Mouse (Mus musculus) limb, embryonic 12.5 days (tissue): ENCODE results near the gene Crtap. TPM values are rescaled to one million over a fixed set of nuclear protein-coding genes. Genes with fewer than 3 reads are reported as not detected.
A peak's percentile ranks its signal among the peaks of the same experiment; 100 is the strongest.
"Not testable (repeated sequence)": the region's sequence is repeated elsewhere in the genome, so short reads cannot be mapped to it uniquely, and the experiment has no call there.

ENCODE experiments used
- ATAC-seq: fragments of 200-750 bp; cut with Nextera tagmentation; 2 replicates; pipeline ENCODE4 v1.8.0; 2017; ENCODE audit warnings: low read depth, moderate TSS enrichment; ENCODE audit not compliant: insufficient number of reproducible peaks, insufficient read depth, low FRiP score, low TSS enrichment
- H3K27ac ChIP-seq: fragments of 300-500 bp; sonication (generic); 2 replicates; pipeline ENCODE4 v1.5.1; 2016; ENCODE audit warnings: mild to moderate bottlenecking, moderate library complexity
- H3K27me3 ChIP-seq: fragments of 300-500 bp; sonication (generic); 2 replicates; pipeline ENCODE4 v1.6.1; 2016; ENCODE audit warnings: mild to moderate bottlenecking, moderate library complexity
- H3K36me3 ChIP-seq: fragments of 300-500 bp; sonication (generic); 2 replicates; pipeline ENCODE4 v1.6.1; 2016; ENCODE audit warnings: mild to moderate bottlenecking, moderate library complexity
- H3K4me1 ChIP-seq: fragments of 300-500 bp; sonication (generic); replicated peaks from 2 replicates; pipeline ENCODE4 v1.6.1; 2016
- H3K4me2 ChIP-seq: fragments of 300-500 bp; sonication (generic); 2 replicates; pipeline ENCODE4 v1.6.1; 2016; ENCODE audit warnings: mild to moderate bottlenecking, moderate library complexity
- H3K4me3 ChIP-seq: fragments of 300-500 bp; sonication (generic); replicated peaks from 2 replicates; pipeline ENCODE4 v1.5.1; 2016; ENCODE audit warnings: mild to moderate bottlenecking
- H3K9ac ChIP-seq: fragments of 300-500 bp; sonication (generic); replicated peaks from 2 replicates; pipeline ENCODE4 v1.6.1; 2016; ENCODE audit warnings: mild to moderate bottlenecking, moderate library complexity
- H3K9me3 ChIP-seq: fragments of 300-500 bp; sonication (generic); 2 replicates; pipeline ENCODE4 v1.6.1; 2016; ENCODE audit warnings: mild to moderate bottlenecking, moderate library complexity
- WGBS: fragments of 180-500 bp; shearing (Covaris S2); methylation state at CpG from one replicate; pipeline ENCODE4 v1.1.7; 2016; 5-methylcytosine and 5-hydroxymethylcytosine counted together
- polyA plus RNA-seq: library from polyadenylated mRNA; unstranded; fragments of >200 nt; fragmentation: Nextera tagmentation; extraction: Ambion mirVana; gene quantifications from 2 replicates; pipeline ENCODE4 v1.2.1, GENCODE M21; 2016

The Crtap gene
- polyA plus RNA-seq, 1 experiment from 2014 or later = 89.0 TPM

DNA sequence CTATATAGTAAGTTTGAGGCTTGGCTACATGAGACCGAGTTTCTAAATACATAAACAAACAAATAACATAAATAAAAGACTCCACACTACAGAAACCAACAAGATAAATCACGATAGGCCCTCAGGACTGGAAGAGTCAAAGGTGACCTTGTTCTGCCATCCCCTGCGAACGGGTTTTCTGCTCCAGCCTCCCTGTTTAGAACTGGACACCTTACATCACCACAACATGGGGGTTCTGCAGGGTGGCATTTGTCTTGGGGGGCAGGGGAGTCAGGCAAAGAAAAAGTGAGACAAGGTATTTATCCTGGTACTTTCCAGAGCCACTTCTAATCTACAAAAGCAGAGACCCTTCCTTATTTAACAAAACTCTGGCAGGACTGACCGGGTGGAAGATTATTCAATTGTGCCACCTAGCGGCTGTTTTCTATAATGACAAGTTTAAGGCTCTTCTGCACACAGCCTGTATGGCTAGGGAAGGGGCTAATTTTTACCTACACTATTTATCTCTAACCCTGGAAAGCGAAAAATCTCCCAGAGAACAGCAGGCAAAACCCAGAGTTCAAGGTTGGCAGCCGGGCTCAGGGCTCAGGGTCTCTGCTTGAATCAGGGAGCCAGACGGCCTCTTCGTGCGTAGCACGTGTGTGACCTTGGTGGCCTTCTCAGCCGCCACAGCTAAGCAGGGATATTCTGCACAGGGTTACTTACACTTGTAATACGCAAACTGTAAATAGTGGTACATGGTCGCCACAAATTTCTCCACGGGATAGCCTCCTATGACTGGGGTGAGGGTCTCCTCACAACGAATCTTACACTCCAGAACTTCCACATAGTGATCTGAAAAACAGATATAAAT is 9.4 kb downstream of the Crtap start:
- no peak for ATAC-seq

DNA sequence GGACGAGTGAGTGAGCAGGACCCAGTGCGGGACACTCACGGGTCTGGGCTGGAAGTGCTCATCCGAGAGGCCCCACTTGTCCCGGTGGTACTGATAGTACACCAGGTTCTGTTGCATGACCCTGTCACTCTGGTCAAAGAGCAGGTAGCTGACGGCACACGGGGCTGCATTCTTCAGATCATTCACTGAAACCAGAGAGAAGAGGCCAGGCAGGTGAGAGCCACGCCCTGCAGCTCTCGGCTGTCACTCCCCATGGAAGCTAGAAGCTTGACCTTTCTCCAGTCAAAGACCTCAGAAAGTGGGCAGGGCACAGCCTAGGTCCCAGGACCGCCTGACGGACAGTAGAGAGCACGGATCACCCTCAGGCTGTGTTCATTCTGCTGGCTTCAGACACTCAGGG is 10.6 kb downstream of the Crtap start:
- H3K36me3 ChIP-seq = peaks cover 78% of the 10 kb centered on the region
- H3K9ac ChIP-seq = no peak overlapping the region
- 84% methylated on average over 12 of the region's 12 CpGs for WGBS
- no peaks in the 10 kb centered on the region for H3K27me3 ChIP-seq
- H3K4me3 ChIP-seq = no peak overlapping the region
- H3K4me2 ChIP-seq = no peak overlapping the region
- H3K9me3 ChIP-seq = no peaks in the 10 kb centered on the region
- H3K27ac ChIP-seq = no peak overlapping the region
- no peaks in the 10 kb centered on the region for H3K4me1 ChIP-seq
- ATAC-seq = no peak

More for the DNA sequence above, 9.4 kb downstream of the Crtap start:
- Histone ChIP-seq H3K9ac (no peak overlapping the region), H3K36me3 (peaks cover 80% of the 10 kb centered on the region), H3K4me2 (no peak overlapping the region), H3K4me1 (no peaks in the 10 kb centered on the region), H3K27me3 (no peaks in the 10 kb centered on the region), H3K27ac (no peak overlapping the region), H3K9me3 (no peaks in the 10 kb centered on the region), H3K4me3 (no peak overlapping the region)
- WGBS = 69% methylated on average over 17 of the region's 17 CpGs

DNA sequence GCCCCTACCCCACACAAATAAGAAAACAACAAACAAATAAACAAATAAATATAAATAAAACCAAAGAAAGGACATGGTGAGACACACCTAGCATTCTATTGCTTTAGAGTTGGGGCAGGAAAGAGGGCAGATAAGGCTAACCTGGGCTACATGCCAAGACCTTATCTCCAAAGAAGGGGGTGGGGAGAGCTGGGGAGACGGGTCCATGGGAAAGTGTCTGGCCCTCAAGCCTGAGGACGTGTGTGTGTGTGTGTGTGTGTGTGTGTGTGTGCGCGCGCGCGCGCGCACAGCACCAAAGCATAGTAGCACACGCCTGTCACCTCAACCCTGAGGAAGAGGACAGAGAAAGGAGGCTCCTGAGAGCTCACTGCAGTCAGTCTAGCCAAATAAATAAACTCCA is 13.3 kb downstream of the Crtap start:
- peaks cover 65% of the 10 kb centered on the region for H3K36me3 ChIP-seq
- H3K4me2 ChIP-seq = no peak overlapping the region
- no peaks in the 10 kb centered on the region for H3K27me3 ChIP-seq
- H3K4me3 ChIP-seq = no peak overlapping the region
- 95% methylated on average over 10 of the region's 10 CpGs for WGBS
- H3K27ac ChIP-seq = no peak overlapping the region
- no peak for ATAC-seq
- H3K9ac ChIP-seq = no peak overlapping the region
- no peaks in the 10 kb centered on the region for H3K4me1 ChIP-seq
- H3K9me3 ChIP-seq = no peaks in the 10 kb centered on the region

DNA sequence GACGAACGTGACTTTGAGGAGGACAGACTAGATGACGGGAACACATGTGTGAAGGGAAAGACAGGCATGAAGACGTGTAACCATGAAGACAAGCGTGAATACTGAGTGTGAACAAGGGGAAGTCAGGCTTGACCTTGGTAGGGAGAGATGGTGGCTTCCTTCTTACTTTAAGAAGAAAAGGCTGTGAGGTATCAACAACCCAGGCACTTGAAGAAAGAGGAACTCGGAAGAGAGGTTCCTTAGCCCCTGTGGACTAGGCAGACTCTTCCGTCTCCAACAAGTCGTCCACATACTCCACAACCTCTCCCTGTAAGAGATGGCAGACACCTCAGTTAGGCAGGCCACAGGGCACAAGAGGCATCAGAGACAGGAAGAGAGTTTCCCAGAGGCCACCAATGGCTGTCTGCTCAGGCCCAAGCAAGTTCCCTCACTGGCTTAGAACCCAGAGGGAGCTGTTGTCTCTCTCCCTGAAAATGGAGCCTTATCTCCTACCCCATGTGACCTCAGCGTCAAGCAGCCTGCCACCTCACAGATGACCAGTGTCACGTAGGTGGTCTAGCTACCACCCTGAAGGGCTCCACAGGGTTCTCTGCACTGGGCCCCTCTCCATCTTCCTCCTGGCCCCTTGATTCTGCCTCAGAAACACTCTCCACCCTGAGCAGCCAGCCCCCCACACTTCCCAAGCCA is 15.1 kb downstream of the Crtap start:
- Histone ChIP-seq H3K4me1 (no peaks in the 10 kb centered on the region), H3K9ac (no peak overlapping the region), H3K27ac (no peak overlapping the region), H3K4me2 (no peak overlapping the region), H3K9me3 (no peaks in the 10 kb centered on the region), H3K4me3 (no peak overlapping the region), H3K27me3 (no peaks in the 10 kb centered on the region), H3K36me3 (peaks cover 62% of the 10 kb centered on the region)
- WGBS = 88% methylated on average over 10 of the region's 10 CpGs
- no peak for ATAC-seq

DNA sequence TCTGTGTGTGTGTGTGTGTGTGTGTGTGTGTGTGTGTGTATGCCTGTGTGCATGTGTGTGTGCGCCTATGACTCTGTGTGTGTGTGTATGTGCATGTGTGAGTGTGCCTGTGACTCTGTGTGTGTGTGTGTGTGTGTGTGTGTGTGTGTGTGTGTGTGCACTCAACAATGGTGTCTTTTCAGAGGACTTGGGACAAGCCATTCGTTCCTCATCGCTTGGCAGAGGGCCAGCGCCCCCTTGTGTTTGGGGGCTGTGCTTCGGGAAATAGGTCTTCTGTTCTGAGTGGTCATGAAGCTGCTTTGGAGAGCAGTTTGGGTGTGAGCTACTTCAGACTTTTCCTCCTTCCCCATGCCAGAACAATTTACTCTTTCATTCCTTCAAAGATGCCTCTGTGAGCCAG is 18.8 kb downstream of the Crtap start:
- Histone ChIP-seq H3K27me3 (peaks cover 10% of the 10 kb centered on the region), H3K36me3 (peaks cover 29% of the 10 kb centered on the region)
- H3K9ac ChIP-seq, H3K9me3 ChIP-seq, H3K27ac ChIP-seq, H3K4me2 ChIP-seq, ATAC-seq, H3K4me3 ChIP-seq, H3K4me1 ChIP-seq: not testable (repeated sequence)
- WGBS = 41% methylated on average over 5 of the region's 5 CpGs

GRCm38 (mm10) chr9:114369389-114369788 is 21.1 kb downstream of the Crtap start:
- H3K4me2 ChIP-seq, H3K27ac ChIP-seq, H3K36me3 ChIP-seq, ATAC-seq, H3K9ac ChIP-seq, H3K4me1 ChIP-seq, H3K4me3 ChIP-seq, H3K9me3 ChIP-seq: not testable (repeated sequence)
- peaks cover 10% of the 10 kb centered on the region for H3K27me3 ChIP-seq
- 64% methylated on average over 5 of the region's 5 CpGs for WGBS

GRCm38 (mm10) chr9:114368471-114368858 is 22.0 kb downstream of the Crtap start:
- Histone ChIP-seq H3K4me3 (peak overlapping the region; percentile 50), H3K27ac (no peak overlapping the region), H3K27me3 (peaks cover 10% of the 10 kb centered on the region), H3K9ac (peak overlapping the region; percentile 62), H3K4me1 (no peaks in the 10 kb centered on the region; the same call in 1 of the 2 replicates), H3K36me3 (peaks cover 5% of the 10 kb centered on the region; the same call in 1 of the 2 replicates), H3K9me3 (no peaks in the 10 kb centered on the region), H3K4me2 (peak overlapping the region; percentile 87)
- ATAC-seq = no peak
- 10% methylated on average over 12 of the region's 12 CpGs for WGBS

- ATAC-seq = peak; percentile 76; the same call in 1 of the 2 replicates
- Histone ChIP-seq H3K27ac (no peak overlapping the region), H3K27me3 (peaks cover 10% of the 10 kb centered on the region), H3K9me3 (no peaks in the 10 kb centered on the region), H3K9ac (peak overlapping the region; percentile 62), H3K36me3 (no peaks in the 10 kb centered on the region; the same call in 1 of the 2 replicates), H3K4me3 (peak overlapping the region; percentile 50), H3K4me2 (peak overlapping the region; percentile 87), H3K4me1 (no peaks in the 10 kb centered on the region; the same call in 1 of the 2 replicates)
- 1% methylated on average over 48 of the region's 48 CpGs for WGBS
These were observed 22.5 kb downstream of the Crtap start for GRCm38 (mm10) chr9:114367783-114368470.

DNA sequence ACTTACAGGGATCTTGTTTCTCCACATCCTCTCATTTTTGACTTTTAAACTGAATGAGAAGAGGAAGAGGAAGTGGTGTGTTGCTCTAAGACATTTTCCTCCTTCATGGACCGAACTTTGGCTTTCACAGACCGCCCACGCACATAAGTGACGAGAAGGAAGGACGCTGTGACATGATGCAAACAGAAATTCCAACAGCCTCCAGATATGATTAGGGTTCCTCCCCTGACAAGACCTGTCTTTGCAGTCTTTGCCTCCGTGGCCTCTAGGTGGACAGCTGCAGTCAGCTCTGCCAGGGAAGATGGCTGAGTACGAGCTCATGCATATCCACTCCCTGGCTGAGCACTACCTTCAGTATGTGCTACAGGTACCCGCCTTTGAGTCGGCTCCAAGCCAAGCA is 60.6 kb downstream of the Crtap start, which contains the start of gene Bcl2a1c:
Gene Bcl2a1c, plus strand, starts transcription at position 281 of the 400 bp plus-strand sequence.
- H3K4me3 ChIP-seq, H3K27ac ChIP-seq, ATAC-seq, H3K27me3 ChIP-seq, H3K4me2 ChIP-seq, H3K4me1 ChIP-seq, H3K9ac ChIP-seq, H3K36me3 ChIP-seq, H3K9me3 ChIP-seq: not testable (repeated sequence)
- WGBS = 78% methylated on average over 9 of the region's 9 CpGs

- H3K9me3 ChIP-seq, H3K9ac ChIP-seq, H3K27me3 ChIP-seq, H3K4me1 ChIP-seq, ATAC-seq, H3K27ac ChIP-seq, H3K4me3 ChIP-seq, H3K36me3 ChIP-seq, H3K4me2 ChIP-seq: not testable (repeated sequence)
These were observed 62.1 kb downstream of the Crtap start for GRCm38 (mm10) chr9:114328332-114328731.
